Mouse (Mus musculus) v-Abl transformed pro-B cells (cell line): ENCODE results near the gene Tmc2.

Source experiments
- in situ Hi-C, 2 experiments: fragments of 400-800 bp; cut with MboI; formaldehyde crosslinking; loops; one replicate each; pipeline ENCODE4 v1.15.1; 2025; ENCODE audit not compliant: unreplicated experiment in 2 of 2

Gene Tmc2

GRCm38 (mm10) chr2:130294218-130294935, 99.4 kb downstream of the Tmc2 start:
- in situ Hi-C loops: loop anchor here (5.0 to 25.0 kb wide), 5 partner anchors 68 to 968 kb away; partner anchors contain the start of gene Pank2 (in 1 of the 2)

DNA sequence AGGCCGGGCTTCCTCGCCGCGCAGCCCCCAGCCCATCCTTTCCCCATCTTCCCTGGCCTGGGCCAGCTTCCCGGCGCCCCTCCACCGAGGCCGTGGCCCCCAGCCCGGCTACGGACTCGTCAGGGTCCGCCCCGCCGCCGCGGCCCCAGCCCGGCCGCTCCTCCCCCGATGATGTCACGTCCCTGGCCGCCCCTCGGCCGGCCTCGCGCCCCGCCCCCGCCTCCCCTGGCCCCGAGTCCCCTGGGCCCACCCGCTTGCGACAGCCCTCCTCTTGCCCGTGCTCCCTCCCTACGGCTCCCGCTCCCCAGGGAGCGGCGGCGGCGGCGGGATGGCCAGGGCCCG, 99.9 kb downstream of the Tmc2 start, which contains the start of gene Ebf4:
TSS of gene Ebf4 (plus strand) at position 234 of the 342 bp plus-strand sequence.
- in situ Hi-C loops: loop anchor here (5.0 to 25.0 kb wide), 5 partner anchors 67 to 967 kb away; partner anchors contain the start of gene Pank2 (in 1 of the 2)

DNA sequence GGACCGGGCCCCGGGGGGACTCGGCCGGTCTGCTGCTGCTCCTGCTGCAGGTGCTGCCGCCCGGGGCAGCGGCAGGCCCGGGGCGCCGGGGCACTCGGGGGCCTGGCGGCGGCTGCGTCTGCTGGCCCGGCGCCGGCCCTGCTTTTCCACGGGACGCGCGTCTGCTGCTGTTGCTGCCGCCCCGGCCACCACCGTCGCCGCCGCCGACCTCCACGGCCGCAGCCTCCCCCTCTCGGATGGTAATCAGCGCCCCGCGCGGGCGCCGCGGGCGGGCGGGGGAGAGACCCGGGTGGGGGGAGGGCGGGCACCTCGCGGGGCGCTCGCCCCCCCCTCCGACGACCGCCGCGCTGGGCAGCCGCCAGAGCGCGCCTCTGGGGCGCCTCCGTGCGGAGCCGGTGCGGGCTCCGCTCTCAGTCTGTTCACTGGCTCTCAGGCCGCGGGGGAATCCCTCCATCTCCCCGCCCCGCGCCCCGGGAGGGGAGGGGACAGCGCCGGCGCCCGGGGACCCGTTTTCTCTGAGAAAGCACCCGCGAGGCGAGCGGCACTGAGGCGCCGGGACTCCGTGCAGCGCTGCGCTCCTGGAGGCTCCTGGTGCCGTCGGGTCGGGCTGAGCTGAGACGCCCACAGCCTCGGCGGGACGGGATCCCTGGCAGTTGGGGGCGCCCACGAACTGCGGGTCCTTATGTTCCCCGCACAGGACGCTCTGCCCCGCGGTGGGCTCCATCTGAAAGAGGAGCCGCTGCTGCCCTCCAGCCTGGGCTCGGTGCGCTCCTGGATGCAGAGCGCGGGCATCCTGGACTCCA, 100.5 kb downstream of the Tmc2 start:
- in situ Hi-C loops: loop anchor here in 1 of 2 experiments (10.0 to 25.0 kb wide), 2 partner anchors 469 to 967 kb away; partner anchors contain the start of gene Pank2

- in situ Hi-C loops: loop anchor here in 1 of 2 experiments (10.0 to 25.0 kb wide), 2 partner anchors 469 to 966 kb away; partner anchors contain the start of gene Pank2
These were observed 101.2 kb downstream of the Tmc2 start for GRCm38 (mm10) chr2:130296134-130296745.

DNA sequence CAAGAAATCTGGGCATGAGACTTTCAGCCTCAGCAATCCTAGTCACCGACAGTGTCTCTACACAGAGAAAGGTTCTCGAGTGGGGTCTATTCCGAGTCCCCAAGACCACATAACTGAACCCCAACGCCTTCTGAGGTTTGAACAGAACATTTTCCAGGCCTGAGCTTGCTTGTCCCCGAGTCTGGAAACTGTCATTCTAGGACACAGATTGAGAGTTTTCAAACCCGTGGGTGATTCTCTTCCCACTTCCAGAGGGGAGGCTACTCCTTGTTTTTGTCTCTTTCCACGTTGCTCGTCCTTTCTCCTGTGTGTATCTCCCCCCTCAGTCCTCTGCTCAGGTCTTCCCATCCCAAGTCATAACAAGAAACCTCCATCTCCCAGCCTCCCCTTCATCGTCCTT, 102.6 kb downstream of the Tmc2 start:
- in situ Hi-C loops: loop anchor here in 1 of 2 experiments (10.0 to 25.0 kb wide), 2 partner anchors 467 to 965 kb away; partner anchors contain the start of gene Pank2

DNA sequence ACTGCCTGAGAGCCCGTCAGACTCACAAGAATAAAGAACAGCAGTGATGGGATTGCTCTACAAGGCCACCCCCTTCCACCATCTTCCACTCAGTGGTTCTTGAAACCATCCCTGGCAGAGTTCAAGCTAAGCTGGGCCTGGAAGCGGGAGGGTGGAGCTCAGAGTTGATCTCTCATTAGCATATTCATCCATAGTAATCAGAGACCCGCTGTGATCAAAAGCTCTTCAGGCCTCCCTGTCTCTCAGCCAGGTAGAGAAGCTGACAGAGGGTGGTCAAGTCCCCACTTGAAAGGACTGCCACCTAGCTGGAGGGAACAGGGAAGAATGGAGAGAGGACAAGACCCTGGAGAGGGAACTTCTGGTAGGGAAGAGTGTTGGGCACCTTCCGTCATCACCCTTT, 108.0 kb downstream of the Tmc2 start:
- in situ Hi-C loops: no loop called here
